Mouse (Mus musculus): ENCODE measurements around the gene Dvl1. TPM values are rescaled to one million over a fixed set of nuclear protein-coding genes. Genes with fewer than 3 reads are reported as not detected.

Dvl1 gene
- 18.8 to 30.1 TPM (median 27.0 TPM) in 3 replicates for total RNA-seq (2017)

DNA sequence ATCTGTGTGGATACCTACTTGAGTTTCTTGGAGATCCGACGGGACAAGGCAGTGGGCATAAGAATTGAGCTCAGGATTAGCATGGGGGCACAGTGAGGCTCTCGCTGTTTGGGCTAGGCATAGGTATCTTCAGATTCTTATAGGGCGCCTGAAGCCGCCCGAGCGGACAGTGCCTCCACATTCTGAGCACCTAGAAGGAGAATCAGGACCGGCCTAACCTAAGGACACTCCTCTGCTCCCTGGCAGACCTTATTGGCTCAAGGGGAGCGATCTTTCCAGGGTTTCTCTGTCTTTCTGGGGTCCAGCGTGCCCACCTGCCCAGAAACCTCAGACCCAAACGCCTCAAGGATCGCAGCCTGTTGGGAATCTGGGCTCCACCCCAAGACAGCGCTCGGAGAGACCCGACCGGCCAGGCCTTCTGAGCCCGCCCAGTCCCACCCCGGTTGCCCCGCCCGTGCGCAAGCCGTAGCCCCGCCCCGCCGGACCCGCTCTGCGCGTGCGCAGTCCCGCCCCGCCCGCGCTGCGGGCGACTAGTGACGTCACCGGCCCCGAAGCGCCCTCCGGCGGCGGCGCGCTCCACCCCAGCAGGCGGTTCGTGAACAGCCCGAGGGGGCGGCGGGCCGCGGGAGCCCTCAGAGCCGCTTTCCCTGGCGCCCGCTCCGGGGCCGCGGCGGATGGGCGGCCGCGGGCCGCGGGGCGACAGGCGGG is at the start of gene Dvl1:
Dvl1 (plus strand) TSS at position 532 of the 708 bp plus-strand sequence.
- ATAC-seq (replicated peaks; ENCODE audit: insufficient number of reproducible peaks, low FRiP score, low TSS enrichment, poor library complexity, severe bottlenecking): peak; percentile 36

DNA sequence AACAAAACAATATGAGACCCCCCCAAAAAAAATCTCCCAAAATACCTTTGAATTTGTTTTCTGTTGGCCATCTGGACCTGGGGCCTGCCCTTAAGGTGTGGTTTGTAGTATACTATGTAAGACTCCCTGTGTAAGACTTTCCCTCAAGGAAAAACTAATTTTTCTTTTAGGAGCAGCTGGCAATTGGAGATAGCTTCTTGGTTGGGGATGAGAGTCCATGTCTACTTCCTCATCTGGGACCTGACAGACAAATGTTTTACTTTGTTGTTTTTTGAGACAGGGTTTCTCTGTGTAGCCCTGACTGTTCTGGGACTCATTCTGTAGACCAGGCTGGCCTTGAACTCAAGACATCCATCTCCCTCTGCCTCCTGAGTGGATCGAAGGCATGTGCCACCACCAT is 45.1 kb upstream of the Dvl1 start:
- ATAC-seq (replicated peaks; ENCODE audit: insufficient number of reproducible peaks, low FRiP score, low TSS enrichment, poor library complexity, severe bottlenecking): no peak

DNA sequence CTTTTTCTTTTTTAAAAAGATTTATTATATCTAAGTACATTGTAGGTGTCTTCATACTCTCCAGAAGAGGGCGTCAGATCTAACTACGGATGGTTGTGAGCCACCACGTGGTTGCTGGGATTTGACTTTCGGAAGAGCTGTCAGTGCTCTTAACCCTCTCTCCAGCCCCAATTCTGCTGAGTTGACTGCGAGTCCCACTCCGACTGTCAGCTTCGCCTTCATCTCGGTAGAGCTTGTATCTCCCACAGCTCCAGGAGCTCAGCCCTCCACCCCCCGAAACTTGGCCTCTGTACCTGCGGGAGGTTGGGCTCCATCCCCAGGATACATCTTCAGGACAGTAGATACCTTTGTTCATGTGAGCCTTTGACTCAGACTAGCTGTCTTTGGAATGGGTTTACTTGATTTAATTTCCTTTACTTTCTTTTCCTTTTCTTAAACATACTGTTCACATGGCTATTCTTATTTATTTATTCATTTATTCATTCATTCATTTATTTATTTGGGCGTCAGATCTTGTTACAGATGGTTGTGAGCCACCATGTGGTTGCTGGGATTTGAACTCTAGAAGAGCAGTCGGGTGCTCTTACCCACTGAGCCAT is 44.4 kb upstream of the Dvl1 start, which contains the start of gene Mrpl20:
Mrpl20 (plus strand) TSS at position 138 of the 599 bp plus-strand sequence.
- ATAC-seq (replicated peaks; ENCODE audit: insufficient number of reproducible peaks, low FRiP score, low TSS enrichment, poor library complexity, severe bottlenecking): no peak; the same call in 1 of the 2 replicates

DNA sequence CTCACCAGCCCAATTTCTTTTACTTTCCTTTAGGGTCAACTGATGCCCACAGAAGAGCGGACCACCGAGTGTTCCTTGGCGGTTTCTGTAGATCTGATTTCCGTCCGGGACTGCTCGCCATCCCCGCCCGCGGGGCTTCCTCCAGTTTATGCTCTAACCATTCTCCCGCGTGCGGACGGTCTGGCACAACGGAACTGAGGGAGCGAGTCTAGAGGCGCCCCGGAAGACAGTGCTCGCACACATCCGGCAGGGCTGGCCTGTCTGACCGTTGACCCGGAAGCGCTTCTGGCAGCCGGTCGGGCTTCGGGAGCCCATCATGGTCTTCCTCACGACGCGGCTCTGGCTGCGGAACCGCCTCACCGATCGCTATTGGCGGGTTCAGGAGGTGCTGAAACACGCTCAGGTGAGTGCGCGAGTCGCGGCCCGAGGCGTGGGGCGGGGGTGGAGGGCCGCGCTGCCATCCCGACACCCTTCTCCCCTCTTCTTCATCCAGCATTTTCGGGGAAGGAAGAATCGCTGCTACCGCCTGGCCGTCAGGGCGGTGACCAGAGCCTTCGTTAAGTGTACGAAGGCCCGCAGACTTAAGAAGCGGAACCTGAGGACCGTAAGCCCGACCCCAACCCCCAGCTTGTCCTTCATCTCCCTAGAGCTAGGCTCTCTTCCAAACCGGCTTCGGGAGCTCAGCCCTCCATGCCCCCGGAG is 43.7 kb upstream of the Dvl1 start:
- peak; percentile 99 for ATAC-seq (replicated peaks; ENCODE audit: insufficient number of reproducible peaks, low FRiP score, low TSS enrichment, poor library complexity, severe bottlenecking)

DNA sequence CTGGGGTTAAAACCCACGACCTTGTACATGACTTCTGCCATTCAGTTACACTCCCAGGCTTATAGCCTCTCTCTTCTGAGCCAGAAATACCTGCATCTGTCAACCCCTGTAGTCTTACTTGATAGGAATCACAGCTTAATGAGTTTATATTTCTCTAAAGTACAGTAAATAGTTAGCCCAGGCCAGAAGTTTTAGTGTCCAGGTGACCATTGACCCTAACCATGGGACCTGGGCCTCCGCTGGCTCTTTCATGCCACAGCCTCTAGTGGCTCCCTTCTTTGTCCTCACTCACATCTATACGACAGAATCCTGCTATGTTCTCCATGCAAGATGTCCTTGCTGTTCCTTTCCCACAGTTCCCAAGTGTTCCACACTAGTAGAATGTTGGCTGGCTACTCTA is 39.4 kb upstream of the Dvl1 start:
- no peak for ATAC-seq (replicated peaks; ENCODE audit: insufficient number of reproducible peaks, low FRiP score, low TSS enrichment, poor library complexity, severe bottlenecking)

DNA sequence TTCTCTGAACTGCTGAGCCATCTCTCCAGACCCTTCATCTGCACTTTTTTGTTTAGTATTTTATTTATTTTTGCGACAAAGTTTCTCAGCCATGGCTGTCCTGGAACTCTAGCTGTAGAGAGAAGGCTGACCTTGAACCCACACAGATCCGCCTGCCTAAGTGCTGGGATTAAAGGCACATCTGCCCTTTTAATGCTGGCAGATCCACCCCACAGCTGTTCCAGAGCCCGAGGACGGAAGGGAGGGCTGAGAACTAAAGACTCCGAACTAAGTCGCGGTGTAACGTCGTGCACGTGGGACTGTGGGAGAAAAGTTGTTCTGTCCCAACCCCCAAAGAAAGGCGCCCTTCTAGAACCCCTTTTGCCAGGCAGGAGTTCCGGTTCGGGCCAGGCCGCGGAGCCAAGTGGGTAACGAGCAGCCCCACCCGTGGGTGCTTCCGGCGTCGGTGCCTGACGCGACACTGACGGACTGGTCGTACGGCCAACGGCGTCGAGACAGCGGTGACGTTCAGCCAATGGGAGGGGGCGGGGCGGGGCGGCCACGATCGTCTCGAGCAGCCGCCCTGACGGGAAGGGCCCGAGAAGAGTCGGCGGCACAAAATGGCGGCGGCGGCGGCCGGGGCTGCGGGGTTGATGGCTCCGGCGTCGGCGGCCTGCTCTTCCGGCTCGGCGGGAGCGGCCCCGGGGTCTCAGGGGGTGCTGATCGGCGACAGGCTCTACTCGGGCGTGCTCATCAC is 35.1 kb upstream of the Dvl1 start, which contains the start of gene Ccnl2:
Ccnl2 (plus strand) TSS at position 561 of the 736 bp plus-strand sequence.
- peak; percentile 99 for ATAC-seq (replicated peaks; ENCODE audit: insufficient number of reproducible peaks, low FRiP score, low TSS enrichment, poor library complexity, severe bottlenecking)

DNA sequence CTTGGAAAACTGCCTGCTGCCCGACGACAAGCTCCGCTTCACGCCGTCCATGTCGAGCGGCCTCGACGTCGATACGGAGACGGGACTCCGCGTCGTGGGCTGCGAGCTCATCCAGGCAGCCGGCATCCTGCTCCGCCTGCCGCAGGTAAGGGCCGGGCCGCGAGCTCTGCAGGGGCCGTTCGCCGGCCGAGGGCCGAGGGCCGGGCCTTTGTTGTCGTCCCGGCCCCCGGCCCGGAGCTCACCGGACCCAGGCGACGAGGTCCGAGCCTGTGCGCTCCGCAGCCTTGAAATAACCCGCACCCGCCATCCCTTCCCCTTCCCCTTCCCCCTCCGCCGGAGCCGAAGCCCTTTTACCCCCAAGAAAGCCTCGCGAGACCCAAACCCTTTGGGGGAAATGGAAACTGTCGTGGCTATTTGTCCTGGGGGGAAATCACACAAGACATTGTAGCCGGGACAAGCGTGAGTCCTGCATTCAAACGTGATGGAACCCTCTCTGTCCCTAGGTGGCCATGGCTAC is 34.5 kb upstream of the Dvl1 start:
- no peak for ATAC-seq (replicated peaks; ENCODE audit: insufficient number of reproducible peaks, low FRiP score, low TSS enrichment, poor library complexity, severe bottlenecking)

DNA sequence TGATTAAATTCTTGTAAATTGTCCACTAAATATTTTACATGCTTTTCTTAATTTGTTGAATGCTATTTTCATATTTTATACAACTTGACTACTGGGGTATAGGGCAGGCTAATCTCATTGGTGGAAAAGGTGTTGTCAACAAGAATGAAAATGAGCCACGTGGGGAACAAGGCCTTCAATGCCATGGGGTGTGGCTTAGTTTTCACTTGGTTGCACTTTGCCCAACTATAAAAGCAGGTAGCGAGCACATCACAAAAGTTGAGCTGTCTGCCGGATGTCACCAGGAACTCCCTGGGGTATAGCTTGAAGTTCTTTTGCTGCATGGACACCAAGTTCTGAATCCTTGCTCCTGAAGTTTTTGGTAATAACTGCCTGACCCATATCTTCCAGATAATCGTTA is 29.7 kb upstream of the Dvl1 start:
- no peak for ATAC-seq (replicated peaks; ENCODE audit: insufficient number of reproducible peaks, low FRiP score, low TSS enrichment, poor library complexity, severe bottlenecking)

DNA sequence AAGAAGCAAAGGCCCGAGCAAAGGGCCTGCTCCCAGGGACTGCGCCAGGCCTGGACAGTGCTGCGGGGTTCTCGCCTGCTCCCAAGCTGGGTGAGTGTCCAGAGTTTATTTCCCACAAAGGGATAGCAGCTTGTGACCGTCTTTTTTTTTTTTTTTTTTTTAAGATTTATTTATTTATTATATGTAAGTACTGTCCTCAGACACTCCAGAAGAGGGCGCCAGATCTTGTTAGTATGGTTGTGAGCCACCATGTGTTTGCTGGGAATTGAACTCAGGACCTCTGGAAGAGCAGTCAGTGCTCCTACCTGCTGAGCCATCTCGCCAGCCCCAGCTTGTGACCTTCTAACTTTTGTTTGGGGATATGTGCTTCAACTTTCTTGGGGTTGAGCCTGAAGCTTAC is 26.2 kb upstream of the Dvl1 start:
- ATAC-seq (replicated peaks; ENCODE audit: insufficient number of reproducible peaks, low FRiP score, low TSS enrichment, poor library complexity, severe bottlenecking): no peak

DNA sequence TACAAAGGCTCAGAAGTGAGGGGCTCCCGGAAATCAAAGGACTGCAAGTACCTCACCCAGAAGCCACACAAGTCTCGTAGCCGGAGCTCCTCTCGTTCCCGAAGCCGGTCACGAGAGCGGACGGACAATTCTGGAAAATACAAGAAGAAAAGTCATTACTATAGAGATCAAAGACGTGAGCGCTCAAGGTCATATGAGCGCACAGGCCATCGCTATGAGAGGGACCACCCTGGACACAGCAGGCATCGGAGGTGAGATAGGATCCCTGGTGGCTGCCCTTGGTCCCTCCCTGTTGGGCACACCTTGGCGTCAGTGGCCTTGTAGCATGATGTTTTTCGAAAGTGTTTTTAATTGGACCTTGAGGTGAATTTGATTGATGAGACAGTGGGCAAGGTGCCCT is 23.8 kb upstream of the Dvl1 start:
- no peak; the same call in 1 of the 2 replicates for ATAC-seq (replicated peaks; ENCODE audit: insufficient number of reproducible peaks, low FRiP score, low TSS enrichment, poor library complexity, severe bottlenecking)

DNA sequence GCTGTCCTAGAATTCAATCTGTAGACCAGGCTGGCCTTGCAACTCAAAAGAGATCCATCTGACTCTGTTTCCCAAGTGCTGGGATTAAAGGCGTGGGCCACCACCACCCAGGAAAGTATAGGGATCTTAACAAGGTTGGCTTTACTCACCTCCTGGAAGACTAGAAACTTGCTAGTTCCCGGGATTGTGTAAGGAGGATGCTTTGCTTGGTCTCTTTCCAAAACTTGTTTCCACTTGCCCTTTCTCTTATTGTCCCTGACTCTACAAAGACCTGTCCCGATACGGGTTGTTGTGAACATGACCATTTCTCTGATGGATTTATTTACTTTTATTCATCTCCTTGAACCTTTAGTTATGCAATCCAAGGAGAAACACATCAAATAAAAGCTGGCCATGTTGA is 17.3 kb upstream of the Dvl1 start:
- no peak for ATAC-seq (replicated peaks; ENCODE audit: insufficient number of reproducible peaks, low FRiP score, low TSS enrichment, poor library complexity, severe bottlenecking)

DNA sequence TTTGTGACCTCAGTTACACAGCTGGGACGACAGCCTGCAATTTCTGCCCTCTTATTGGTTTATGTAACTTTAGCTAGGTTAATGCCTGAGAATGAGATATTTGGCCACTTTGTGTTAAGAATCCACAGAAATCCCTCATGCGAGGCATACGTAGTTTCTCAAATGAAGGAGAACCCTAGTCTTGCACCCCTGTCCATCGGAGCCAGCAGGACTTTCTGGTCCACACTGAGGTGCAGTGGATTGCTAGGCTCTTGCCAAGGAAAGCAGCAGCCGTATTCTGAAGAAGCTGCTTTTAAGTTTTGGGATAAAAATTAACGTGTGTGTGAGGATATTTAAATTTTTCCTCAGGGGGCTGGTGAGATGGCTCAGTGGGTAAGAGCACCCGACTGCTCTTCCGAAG is 16.6 kb upstream of the Dvl1 start:
- ATAC-seq (replicated peaks; ENCODE audit: insufficient number of reproducible peaks, low FRiP score, low TSS enrichment, poor library complexity, severe bottlenecking): no peak

DNA sequence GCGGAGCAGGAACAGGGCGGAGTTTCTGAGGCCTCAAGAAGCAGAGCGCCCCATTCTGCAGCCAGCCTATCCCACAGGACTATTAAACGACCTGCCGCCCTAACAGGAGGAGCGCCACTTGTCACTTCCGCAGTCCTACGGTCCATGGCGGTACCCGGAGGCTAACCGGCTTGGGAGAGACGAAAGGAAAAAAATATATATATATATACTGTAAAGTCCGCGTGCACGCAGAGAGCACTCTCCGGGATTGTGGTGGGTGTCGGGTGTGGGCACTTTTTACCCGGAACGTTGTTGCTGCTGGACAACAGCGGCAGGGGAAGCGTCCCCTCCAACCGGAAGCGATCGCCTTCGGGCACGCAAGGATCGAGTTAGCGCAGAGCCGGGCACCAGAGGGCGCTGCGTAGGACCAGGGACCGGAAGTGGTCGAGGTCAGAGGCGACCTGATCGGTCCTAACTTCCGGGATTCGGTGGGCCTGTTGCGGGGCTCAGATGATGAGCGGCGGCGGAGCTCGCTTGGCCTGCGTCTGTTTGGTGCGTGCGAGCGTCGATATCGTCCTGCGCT is 15.9 kb upstream of the Dvl1 start, which contains the start of gene Aurkaip1:
Aurkaip1 (plus strand) TSS at position 68 of the 562 bp plus-strand sequence.
- peak; percentile 92 for ATAC-seq (replicated peaks; ENCODE audit: insufficient number of reproducible peaks, low FRiP score, low TSS enrichment, poor library complexity, severe bottlenecking)

DNA sequence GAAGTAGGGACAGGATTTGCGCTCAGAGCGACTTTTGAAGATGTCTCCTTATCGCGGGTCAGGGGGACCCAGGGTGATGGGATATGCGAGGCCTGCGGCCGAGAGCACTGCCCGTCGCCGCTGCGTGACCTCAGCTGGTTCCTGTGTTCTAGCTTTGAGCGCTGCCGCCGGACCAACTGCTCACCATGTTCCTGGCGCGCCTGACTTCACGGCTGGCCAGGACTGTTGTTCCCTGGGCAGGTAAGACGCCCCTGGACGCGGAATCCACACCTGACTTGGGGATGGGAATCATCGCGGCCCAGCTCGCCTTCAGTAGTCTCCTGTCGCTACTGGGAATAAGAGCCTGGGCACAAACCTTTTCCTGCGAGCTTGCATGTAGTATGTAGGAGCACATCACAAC is 15.4 kb upstream of the Dvl1 start:
- ATAC-seq (replicated peaks; ENCODE audit: insufficient number of reproducible peaks, low FRiP score, low TSS enrichment, poor library complexity, severe bottlenecking): 0 out of 2 replicates have a peak, but pooled peaks have one; percentile 0

DNA sequence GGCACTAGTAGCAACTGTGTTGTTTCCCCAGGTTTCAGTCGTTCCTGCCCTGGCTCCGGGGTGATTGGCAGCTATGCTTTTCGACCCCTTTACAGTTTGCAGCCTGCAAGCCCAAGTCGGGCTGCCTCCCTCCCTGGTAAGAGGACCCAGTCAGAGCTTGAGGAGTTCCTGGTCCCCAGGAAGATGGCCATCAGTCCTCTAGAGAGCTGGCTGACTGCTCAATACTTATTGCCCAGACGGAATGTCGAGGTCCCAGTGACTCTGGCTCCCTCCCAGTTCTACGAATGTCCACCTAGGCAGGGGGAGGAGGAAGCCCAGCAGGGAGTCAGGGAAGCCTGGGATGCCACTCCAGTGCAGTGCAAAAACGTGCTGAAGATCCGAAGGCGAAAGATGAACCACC is 14.9 kb upstream of the Dvl1 start:
- ATAC-seq (replicated peaks; ENCODE audit: insufficient number of reproducible peaks, low FRiP score, low TSS enrichment, poor library complexity, severe bottlenecking): no peak

DNA sequence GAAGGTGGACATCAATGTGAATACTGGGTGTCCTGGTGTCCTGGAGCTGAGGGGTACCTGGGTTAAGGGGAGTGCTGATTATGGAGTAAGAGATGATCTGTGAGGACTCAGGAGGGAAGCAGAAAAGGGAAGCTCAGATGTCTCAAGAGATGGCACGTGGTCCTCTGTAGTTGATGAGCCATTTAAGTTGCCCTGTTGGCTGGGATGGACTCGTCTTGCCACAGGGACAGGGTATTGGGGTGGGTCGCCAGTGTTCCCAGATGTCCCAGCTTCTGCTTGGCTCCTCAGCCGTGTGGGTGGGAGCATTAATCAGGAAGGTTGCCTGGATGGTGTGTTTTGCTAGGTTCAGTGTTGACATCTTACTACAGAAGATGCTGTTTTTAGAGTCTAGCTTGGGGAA is 14.0 kb upstream of the Dvl1 start:
- ATAC-seq (replicated peaks; ENCODE audit: insufficient number of reproducible peaks, low FRiP score, low TSS enrichment, poor library complexity, severe bottlenecking): no peak

DNA sequence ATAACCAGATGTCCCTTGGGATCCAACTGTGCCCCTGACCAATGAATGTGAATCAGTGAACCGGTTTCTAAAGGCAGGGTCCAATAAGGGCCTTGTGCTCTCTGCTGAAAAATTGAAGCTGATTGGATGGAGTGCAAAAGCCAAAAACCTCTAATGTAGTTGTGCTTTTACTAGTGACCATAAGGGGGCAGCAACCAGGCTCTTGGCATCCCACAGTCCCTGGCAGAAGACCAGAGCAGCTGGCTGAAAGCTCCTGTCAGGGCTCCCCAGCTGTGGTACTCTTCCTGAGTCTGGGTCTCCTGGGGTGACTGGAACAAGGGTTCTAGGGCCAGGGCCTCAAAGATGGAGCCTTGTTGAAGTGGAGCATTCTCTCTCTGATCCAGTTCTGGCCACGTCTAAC is 13.4 kb upstream of the Dvl1 start:
- peak; percentile 20 for ATAC-seq (replicated peaks; ENCODE audit: insufficient number of reproducible peaks, low FRiP score, low TSS enrichment, poor library complexity, severe bottlenecking)

DNA sequence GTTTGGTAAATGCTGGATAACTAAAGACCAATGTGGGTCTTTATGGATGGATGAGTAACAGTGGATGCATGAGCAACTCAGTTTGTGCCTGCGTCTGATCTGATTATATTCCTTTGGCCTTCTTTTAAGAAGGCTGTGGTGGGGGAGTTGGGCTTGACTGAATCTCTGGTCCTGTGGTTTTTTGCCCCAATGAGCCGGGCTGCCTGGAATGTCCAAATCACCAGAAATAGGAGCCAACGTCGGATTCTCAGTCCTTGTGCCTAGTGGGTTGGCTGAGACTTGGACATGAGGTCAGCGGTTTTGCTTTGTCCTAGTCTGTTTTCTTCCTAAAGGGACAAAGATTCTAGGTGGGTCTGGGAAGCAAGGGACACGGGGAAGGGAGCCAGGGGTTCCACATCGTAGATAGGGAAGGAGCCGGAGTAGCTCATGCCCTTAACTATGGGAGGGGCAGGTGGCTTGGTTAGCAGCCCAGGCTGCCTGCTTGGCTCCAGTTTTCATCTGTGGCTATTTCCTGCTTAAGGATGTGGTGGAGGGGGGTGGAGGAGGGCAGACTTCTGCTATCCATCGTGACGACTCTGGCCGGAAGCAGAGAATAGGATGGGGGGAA is 9.7 kb upstream of the Dvl1 start:
- no peak for ATAC-seq (replicated peaks; ENCODE audit: insufficient number of reproducible peaks, low FRiP score, low TSS enrichment, poor library complexity, severe bottlenecking)
